Mouse (Mus musculus): ENCODE measurements around the gene Col18a1.

GRCm38 (mm10) chr10:77135274-77135829 is 31.0 kb downstream of the Col18a1 start:
- no peak for TF ChIP-seq POLR2A (IDR thresholded peaks at IDR 0.05; ENCODE audit: borderline replicate concordance, insufficient read depth, low read length)
- TF ChIP-seq CTCF (IDR thresholded peaks at IDR 0.05; ENCODE audit: borderline replicate concordance, insufficient read depth, low read depth, low read length), result no peak
